Mouse (Mus musculus) erythroblast, adult 5-6 weeks (primary cell): ENCODE data around the gene Sh3bgrl. TPM values are rescaled to one million over a fixed set of nuclear protein-coding genes. Genes with fewer than 3 reads are reported as not detected.

Experiments
- ATAC-seq: replicated peaks from 2 replicates; pipeline ENCODE4 v1.8.0; 2016; ENCODE audit warnings: moderate number of reproducible peaks, mild to moderate bottlenecking, moderate TSS enrichment, inconsistent platforms; ENCODE audit not compliant: poor library complexity, low FRiP score, severe bottlenecking
- total RNA-seq, 2 experiments: library from RNA; stranded (forward) in 1 of 2; stranded (reverse) in 1 of 2; fragments of 150-400 nt in 1 of 2; fragments of 200-764, 138-1000 nt in 1 of 2; gene quantifications; 2 replicates each; pipeline versions ENCODE4 v1.2.3 to v1.2.4; 2015 to 2017; ENCODE audit warnings: low replicate concordance in 2 of 2

Gene Sh3bgrl
- total RNA-seq, 2 experiments from 2014 or later = 35.5 to 71.3 TPM

DNA sequence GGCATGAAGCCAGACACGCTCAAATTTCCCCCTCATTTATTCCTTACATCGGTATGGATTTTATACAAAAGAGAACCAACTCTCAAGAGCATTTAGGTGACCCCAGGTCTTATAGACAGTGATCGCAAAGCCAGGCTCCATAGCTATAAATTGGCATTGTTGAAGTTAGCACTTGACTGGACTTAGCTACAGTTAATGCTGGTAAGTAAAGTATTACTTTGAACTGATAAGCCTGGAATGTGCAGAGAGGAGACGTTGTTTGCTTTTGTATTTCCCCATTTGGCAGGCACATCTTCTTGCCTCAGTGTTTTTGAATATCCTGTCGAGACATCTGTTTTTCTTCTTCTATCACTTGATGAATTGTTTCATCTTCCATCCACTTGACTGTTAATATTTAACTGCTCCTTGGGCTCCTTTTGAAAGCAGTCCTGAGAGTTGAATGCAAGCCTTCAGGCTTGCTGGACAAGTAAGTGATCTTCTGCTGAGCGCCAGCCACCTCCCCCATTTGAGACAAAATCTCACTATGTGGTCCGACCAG lies 32.5 kb downstream of the Sh3bgrl start:
- no peak for ATAC-seq

DNA sequence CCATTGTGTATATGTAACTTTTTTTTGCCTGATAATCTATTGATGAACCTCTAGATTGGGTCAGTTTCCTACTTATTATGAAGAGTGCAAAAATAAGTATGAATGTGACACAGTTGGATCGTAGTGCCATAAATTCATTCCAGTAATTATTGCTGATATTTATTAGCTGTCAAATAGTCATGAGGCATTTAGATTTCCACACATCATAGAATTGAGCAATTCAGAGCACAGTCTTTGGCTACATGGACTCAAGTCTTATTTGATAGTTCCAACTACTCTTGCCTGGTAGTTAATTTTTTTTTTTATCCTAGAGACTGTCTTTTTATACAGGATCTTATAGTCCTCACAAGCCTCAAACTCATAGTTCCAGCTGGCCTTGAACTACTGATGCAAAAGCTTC lies 34.9 kb downstream of the Sh3bgrl start:
- no peak for ATAC-seq

GRCm38 (mm10) chrX:109131834-109132233 lies 36.7 kb downstream of the Sh3bgrl start:
- ATAC-seq = no peak

GRCm38 (mm10) chrX:109132463-109132862 lies 37.3 kb downstream of the Sh3bgrl start:
- no peak for ATAC-seq

DNA sequence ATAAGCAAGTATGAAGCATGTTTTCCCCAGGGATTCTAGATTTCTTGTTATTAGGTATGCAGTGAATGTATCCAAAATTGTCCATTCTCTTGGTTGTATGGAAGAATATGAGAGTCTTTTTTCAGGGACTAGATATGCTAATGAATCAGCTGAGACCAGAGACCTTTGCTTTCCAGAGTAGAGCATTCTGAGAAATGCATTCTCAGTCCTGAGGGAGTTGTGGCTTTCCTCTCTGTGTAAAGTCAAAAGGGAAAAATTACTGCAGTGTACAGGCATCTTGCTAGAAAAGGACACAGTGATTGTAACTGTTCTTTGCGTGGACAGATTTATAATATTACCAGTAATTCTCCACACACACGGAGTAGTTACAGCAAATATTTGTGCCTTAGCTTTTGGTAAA lies 38.3 kb downstream of the Sh3bgrl start:
- ATAC-seq = no peak

GRCm38 (mm10) chrX:109136306-109136705 lies 41.1 kb downstream of the Sh3bgrl start:
- ATAC-seq = no peak

DNA sequence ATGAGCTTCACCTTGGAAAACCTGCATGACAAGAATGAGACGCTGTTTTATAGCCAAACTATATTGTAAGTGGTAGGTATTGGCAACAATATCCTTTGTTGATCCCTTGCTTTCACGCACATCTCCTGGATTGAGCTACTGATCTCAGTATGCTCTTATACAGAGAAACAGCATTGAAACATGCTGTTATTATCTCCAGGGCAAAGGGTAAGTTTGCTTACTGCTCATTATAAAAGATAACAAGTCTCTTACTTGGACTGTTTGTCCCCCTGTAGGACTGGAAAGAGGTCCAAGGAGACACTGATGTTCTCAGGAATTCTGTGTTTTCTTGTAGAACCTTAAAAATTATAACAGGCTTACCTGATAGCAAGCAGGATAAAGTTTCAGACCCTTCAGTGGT lies 41.7 kb downstream of the Sh3bgrl start:
- ATAC-seq = no peak

DNA sequence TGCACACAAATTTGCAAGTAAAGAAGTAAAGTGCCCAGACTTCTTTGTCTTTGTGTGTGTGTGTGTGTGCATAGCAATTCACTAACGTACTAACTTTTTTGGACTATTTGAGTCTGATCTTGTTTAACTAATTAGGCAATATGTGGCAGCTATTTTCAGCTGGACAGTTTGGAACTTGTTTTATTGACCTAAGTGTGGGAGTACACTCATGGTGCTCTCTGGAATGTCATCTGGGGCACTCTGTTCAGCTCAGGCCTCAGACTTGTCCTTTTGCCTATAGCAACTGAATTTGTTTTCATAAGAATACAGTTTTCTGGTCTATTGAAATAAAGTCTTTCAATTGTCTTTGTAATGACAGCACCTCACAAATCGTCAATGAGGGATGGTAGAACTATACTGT lies 42.1 kb downstream of the Sh3bgrl start:
- no peak for ATAC-seq

GRCm38 (mm10) chrX:109141337-109141870 lies 46.2 kb downstream of the Sh3bgrl start:
- ATAC-seq = no peak

GRCm38 (mm10) chrX:109142281-109142680 lies 47.1 kb downstream of the Sh3bgrl start:
- ATAC-seq = no peak

- ATAC-seq = no peak
These were observed 50.6 kb downstream of the Sh3bgrl start for GRCm38 (mm10) chrX:109145779-109146178.

DNA sequence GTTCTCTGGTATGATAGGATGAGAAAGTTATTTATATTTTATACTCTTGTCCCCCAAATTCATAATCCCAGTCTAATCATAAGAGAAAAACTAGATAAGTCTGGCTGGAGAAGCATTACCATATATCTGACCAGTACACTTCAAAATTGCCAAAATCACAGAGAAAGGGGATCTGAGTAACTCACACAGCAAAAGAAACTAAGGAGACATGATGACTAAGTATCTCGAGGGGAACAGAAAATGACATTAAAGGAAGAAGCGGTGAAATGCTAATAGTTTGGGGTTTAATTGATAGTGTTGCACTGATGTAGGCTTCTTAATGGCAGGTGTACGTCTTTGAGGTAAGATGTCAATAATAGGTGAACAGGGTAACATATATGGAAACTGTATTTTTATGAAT lies 51.9 kb downstream of the Sh3bgrl start:
- no peak for ATAC-seq

DNA sequence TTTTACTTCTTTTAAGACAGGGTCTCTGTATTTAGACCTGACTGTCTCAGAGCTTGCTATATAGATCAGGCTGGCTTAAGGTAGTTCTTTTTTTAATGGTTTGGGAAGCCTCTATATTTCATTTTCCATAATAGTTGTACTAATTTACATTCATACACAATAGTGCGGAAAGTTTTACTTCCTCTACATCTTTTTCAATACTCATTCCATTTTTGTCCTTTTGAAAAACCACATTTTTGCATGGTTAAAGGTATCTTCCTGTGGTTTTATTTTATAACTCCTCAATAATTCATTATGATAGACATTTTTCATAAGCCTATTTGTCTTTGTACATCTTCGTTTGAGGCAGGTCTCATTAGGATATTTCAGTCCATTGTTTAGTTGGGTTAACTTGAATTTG lies 56.1 kb downstream of the Sh3bgrl start:
- ATAC-seq = no peak

DNA sequence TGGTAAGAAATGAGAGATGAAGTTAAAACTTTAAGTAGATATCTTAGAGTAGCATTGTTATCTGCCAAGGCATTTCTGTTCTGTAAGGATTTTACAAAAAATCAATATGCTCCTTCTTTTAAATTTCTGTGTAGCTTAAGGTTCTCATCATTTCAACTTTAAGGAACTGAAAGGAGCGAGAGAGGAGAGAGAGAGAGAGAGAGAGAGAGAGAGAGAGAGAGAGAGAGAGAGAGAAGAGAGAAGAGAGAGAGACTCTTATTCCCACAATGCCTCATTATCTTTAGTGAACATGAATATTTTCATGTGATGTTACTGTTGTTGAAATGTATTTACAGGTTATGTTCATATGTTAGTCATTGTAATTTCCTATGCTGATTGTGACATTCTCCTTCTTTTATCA lies 65.2 kb downstream of the Sh3bgrl start:
- ATAC-seq = no peak

DNA sequence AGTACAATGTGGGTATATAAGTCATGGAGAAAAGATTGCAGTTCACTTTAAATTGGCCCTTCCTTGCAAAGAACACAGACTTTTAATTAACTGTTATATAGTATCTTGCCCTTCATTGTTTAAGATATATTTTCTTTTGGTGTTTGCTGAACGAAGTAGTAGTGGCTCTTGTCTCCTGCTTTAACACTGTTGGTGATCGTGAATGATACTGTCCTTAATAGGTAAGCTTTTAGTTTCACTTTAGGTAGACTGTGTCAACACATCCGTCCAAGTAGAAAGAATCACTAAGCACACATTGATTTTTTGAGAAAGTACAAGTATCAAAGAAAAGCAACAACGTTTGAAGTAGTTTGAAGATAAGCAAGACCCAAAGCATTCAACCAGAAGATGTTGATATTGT lies 65.7 kb downstream of the Sh3bgrl start:
- no peak for ATAC-seq

- no peak for ATAC-seq
These were observed 79.9 kb downstream of the Sh3bgrl start for GRCm38 (mm10) chrX:109175038-109175437.

GRCm38 (mm10) chrX:109175470-109175869 lies 80.3 kb downstream of the Sh3bgrl start:
- ATAC-seq = no peak

DNA sequence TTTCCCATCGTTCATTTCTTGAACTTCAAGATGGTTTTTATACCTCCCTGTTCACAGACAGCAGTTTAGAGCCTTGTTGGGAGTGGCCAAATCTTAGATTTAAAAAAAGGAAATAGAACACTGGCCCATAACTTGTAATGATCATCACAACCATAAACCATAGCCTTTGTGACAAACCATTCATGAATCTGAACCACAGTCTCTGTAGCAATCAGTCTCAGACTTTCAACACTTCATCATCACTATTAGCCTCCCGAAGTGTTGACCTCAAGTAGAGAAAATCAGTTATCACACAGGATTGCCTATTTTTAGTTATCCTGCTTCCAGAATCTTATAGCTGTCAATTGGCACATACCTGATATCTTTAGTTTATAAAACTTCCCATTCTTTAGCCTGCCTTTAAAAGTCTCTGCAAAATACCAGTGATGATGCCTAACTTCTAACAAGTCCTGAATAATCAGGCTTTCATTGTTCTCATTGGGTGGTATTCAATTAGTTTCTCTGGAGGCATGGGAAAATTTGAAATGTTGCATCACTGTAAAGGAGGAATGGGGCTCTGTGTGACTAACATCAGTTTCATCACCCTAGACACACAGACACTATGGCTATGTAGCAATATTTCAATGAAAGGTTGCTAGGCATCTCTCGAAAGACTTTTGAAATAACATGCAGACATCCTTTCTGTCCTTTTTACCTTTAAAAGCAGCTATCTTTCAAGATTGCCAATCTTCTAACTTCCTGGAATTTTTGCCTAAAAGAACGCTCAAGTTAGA lies 89.7 kb downstream of the Sh3bgrl start:
- ATAC-seq = no peak

- ATAC-seq = no peak
These were observed 94.4 kb downstream of the Sh3bgrl start for GRCm38 (mm10) chrX:109189607-109190006.

DNA sequence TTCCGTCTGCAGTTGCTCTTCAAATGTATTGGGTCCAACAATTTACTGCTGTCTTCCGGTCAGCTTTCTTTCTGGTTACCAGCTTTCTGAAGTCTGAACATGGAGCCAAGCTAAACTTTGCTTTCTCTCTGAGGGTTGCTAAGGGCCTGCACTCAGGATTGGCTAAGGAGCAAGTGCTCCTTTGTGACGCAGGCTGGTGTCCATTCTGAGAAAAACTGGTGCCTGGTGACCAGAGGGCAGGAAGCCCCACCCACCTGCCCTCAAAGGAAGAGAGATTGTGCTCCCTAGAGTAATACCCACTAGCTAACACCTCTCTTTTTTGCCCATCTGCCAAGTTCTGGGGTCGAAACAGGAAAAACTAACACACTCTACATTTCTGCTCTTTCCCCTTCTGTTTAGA lies 95.8 kb downstream of the Sh3bgrl start:
- ATAC-seq = no peak

DNA sequence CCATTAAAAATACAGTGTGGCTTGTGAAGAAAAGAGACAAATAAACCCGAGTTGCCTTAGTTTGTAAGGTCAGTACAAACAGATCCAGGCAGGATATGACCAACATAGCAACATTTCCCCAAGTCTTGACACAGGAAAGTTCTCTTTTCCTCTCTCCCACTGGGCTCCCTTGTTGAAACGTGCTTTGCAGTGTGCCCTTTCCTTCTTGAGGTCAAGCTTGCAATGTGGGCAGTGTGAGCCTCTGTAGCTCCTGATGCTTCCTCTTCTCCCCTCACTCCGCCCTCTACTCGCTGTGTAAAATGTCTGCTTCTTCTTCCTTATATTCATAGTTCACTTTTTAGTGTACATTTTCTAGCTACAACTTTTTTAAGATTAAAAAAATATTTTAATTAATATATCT lies 96.3 kb downstream of the Sh3bgrl start:
- no peak for ATAC-seq

GRCm38 (mm10) chrX:109196468-109196867 lies 101.3 kb downstream of the Sh3bgrl start, which contains the start of gene Gm6377:
Gene Gm6377 (plus strand): TSS chrX:109196756.
- no peak for ATAC-seq
